Mouse (Mus musculus) layer of hippocampus, adult 9-10 months (tissue): Measurements from ENCODE around the gene Bri3bp.
"Not testable (repeated sequence)": the region's sequence is repeated elsewhere in the genome, so short reads cannot be mapped to it uniquely, and the experiment has no call there.

ENCODE experiments used
- DNase-seq: peaks from one replicate; pipeline ENCODE4 v3.0.0; 2022; ENCODE audit warnings: low spot score

Gene Bri3bp

GRCm38 (mm10) chr5:125485031-125485778, 43.8 kb downstream of the Bri3bp start:
- DNase-seq: no peak

- no peak for DNase-seq
These were observed 44.7 kb downstream of the Bri3bp start for GRCm38 (mm10) chr5:125486088-125486487.

GRCm38 (mm10) chr5:125487375-125488115, 46.2 kb downstream of the Bri3bp start:
- DNase-seq: no peak

- DNase-seq: no peak
These were observed 46.7 kb downstream of the Bri3bp start for GRCm38 (mm10) chr5:125488116-125488455.

- not testable (repeated sequence) for DNase-seq
These were observed 47.6 kb downstream of the Bri3bp start for GRCm38 (mm10) chr5:125488953-125489352.

GRCm38 (mm10) chr5:125491107-125491506, 49.7 kb downstream of the Bri3bp start:
- no peak for DNase-seq

- no peak for DNase-seq
These were observed 51.2 kb downstream of the Bri3bp start for GRCm38 (mm10) chr5:125492379-125493092.

- DNase-seq: no peak
These were observed 51.7 kb downstream of the Bri3bp start for GRCm38 (mm10) chr5:125493093-125493423.

- no peak for DNase-seq
These were observed 54.3 kb downstream of the Bri3bp start for GRCm38 (mm10) chr5:125495655-125496054.

GRCm38 (mm10) chr5:125497821-125498600, 56.6 kb downstream of the Bri3bp start:
- no peak for DNase-seq

GRCm38 (mm10) chr5:125501505-125501904, 60.1 kb downstream of the Bri3bp start:
- DNase-seq: no peak

- no peak for DNase-seq
These were observed 60.8 kb downstream of the Bri3bp start for GRCm38 (mm10) chr5:125502186-125502585.

GRCm38 (mm10) chr5:125503628-125504027, 62.3 kb downstream of the Bri3bp start:
- DNase-seq: no peak

- no peak for DNase-seq
These were observed 63.3 kb downstream of the Bri3bp start for GRCm38 (mm10) chr5:125504692-125505091.

GRCm38 (mm10) chr5:125505968-125506367, 64.6 kb downstream of the Bri3bp start:
- no peak for DNase-seq

GRCm38 (mm10) chr5:125507582-125507981, 66.2 kb downstream of the Bri3bp start:
- no peak for DNase-seq

GRCm38 (mm10) chr5:125508006-125508405, 66.6 kb downstream of the Bri3bp start:
- no peak for DNase-seq

GRCm38 (mm10) chr5:125509541-125509940, 68.2 kb downstream of the Bri3bp start:
- DNase-seq: no peak
